Comparison of ENCODE assay signal across 25 mouse cellular contexts in the genomic region with DNA sequence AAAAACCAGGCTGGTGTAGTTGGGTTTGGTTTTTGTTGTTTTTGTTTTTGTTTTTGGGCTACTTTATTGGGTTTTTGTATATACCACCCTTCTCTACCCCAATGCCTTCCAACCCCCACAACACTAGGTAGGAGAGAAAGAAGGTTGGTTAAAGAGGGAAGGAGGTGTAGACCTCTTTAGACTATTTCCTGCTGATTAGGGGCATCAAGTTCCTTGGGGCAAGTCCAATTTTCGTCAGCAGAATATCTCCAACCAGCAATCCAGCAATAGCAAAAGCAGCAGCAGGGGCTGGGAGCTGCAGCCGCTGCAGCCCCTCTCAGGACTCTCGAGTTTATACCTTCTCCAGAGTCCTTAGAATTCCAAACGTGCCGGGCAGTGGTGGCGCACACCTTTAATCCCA.
"Had no signal": no experiment of that assay in that cellular context is flagged by ENCODE, and none has a peak within 500 bp of the region (broad histone marks: within the 10 kb centered on the region; RNA-seq: fewer than 3 reads in every experiment).

No protein-coding gene starts in this region.

- H3K27me3 ChIP-seq: embryonic facial prominence, embryonic 12.5 days; embryonic facial prominence, embryonic 13.5 days; embryonic facial prominence, embryonic 15.5 days; forebrain, embryonic 15.5 days had no signal

- H3K9ac ChIP-seq: embryonic facial prominence, embryonic 12.5 days; embryonic facial prominence, embryonic 15.5 days; forebrain, embryonic 12.5 days; forebrain, embryonic 13.5 days; forebrain, embryonic 15.5 days; forebrain, postnatal 0 days had no signal

- H3K36me3 ChIP-seq: embryonic facial prominence, embryonic 10.5 days; embryonic facial prominence, embryonic 12.5 days; embryonic facial prominence, embryonic 13.5 days; embryonic facial prominence, embryonic 15.5 days; forebrain, embryonic 10.5 days; forebrain, embryonic 12.5 days; forebrain, embryonic 15.5 days; heart, embryonic 10.5 days had no signal

- H3K27ac ChIP-seq: embryonic facial prominence, embryonic 12.5 days; embryonic facial prominence, embryonic 13.5 days; embryonic facial prominence, embryonic 15.5 days; forebrain, embryonic 10.5 days; forebrain, embryonic 12.5 days; forebrain, embryonic 13.5 days; forebrain, embryonic 15.5 days; gastrocnemius, adult 2 months; heart, adult 2 months had no signal

- DNase-seq: cerebellum, adult 9-11 months; cerebellum, postnatal 10 days; cerebellum, postnatal 14 days; cerebellum, postnatal 25 days; cerebellum, postnatal 36 days; embryo, embryonic 11 days; forebrain, postnatal 0 days; gastrocnemius, adult 2 months; gastrocnemius, postnatal 10 days; gastrocnemius, postnatal 14 days; gastrocnemius, postnatal 25 days; gastrocnemius, postnatal 36 days; heart, adult 11 months; heart, adult 18-20 months; heart, adult 2 months had no signal

- H3K4me3 ChIP-seq: embryonic facial prominence, embryonic 10.5 days; embryonic facial prominence, embryonic 12.5 days; embryonic facial prominence, embryonic 13.5 days; embryonic facial prominence, embryonic 15.5 days; erythroblast, embryonic 14.5 days; forebrain, embryonic 10.5 days; forebrain, embryonic 12.5 days; forebrain, embryonic 13.5 days; forebrain, embryonic 15.5 days; gastrocnemius, adult 2 months; heart, adult 2 months; heart, embryonic 10.5 days had no signal

- H3K9me3 ChIP-seq: embryonic facial prominence, embryonic 10.5 days; embryonic facial prominence, embryonic 12.5 days; embryonic facial prominence, embryonic 13.5 days; embryonic facial prominence, embryonic 15.5 days; forebrain, embryonic 12.5 days; forebrain, embryonic 13.5 days; forebrain, embryonic 15.5 days; heart, embryonic 10.5 days had no signal
